Mouse (Mus musculus) bone marrow, adult 2 months (tissue): Measurements from ENCODE around the gene Arhgef33.

Experiments
- CTCF ChIP-seq: fragments of 200-500 bp; IDR thresholded peaks from 2 replicates; pipeline ENCODE4 v1.5.1; 2011; ENCODE audit warnings: low read length, control low read depth; ENCODE audit not compliant: control insufficient read depth, insufficient read depth
- POLR2A ChIP-seq: fragments of 200-500 bp; IDR thresholded peaks from 2 replicates; pipeline ENCODE4 v1.6.1; 2011; ENCODE audit warnings: low read depth, mild to moderate bottlenecking, control low read depth, low read length, borderline replicate concordance; ENCODE audit not compliant: control insufficient read depth

- TF ChIP-seq POLR2A (no peak), CTCF (no peak)
These were observed 17.7 kb upstream of the Arhgef33 start for GRCm38 (mm10) chr17:80289280-80290073.
